Mouse (Mus musculus): ENCODE measurements around the gene Olfr279. TPM values are rescaled to one million over a fixed set of nuclear protein-coding genes. Genes with fewer than 3 reads are reported as not detected.
"Not testable (repeated sequence)": the region's sequence is repeated elsewhere in the genome, so short reads cannot be mapped to it uniquely, and the experiment has no call there.

Gene Olfr279
- polyA plus RNA-seq, 1 experiment from 2014 or later: not detected

DNA sequence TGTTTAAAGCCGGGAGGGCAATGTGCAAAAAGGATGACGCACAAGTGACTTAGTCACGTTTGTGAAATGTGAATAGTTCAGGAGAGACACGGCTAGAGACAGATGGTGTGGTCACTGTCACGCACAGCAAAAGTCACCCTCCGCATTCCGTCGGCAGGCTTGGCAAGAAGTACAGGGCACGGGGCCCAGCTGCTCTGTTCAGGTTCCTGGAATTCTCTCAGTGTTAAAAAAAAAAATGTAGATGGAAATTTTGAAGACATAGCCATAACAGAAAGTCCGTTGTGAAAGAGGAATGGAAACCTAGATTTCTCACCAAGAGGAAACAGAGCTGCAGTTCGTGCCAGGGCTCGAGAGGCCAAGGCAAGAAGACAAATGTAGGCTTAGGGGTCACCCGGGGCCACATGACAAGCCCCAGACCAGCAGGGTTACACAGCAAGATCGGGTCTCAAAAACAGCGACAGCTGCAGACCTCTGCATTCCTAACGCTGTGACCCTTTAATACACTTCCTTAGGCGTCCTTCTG, 20.7 kb downstream of the Olfr279 start:
- WGBS: 68% methylated on average over 17 of the region's 17 CpGs
- no peaks in the 10 kb centered on the region for H3K27me3 ChIP-seq
- H3K9ac ChIP-seq: no peak overlapping the region
- H3K4me1 ChIP-seq: peaks cover 6% of the 10 kb centered on the region
- no peak overlapping the region for H3K4me2 ChIP-seq
- H3K9me3 ChIP-seq (replicated peaks): no peaks in the 10 kb centered on the region
- H3K36me3 ChIP-seq (ENCODE audit: poor library complexity, severe bottlenecking): peaks cover 18% of the 10 kb centered on the region
- no peak for ATAC-seq
- no peak overlapping the region for H3K4me3 ChIP-seq
- H3K27ac ChIP-seq: no peak overlapping the region

DNA sequence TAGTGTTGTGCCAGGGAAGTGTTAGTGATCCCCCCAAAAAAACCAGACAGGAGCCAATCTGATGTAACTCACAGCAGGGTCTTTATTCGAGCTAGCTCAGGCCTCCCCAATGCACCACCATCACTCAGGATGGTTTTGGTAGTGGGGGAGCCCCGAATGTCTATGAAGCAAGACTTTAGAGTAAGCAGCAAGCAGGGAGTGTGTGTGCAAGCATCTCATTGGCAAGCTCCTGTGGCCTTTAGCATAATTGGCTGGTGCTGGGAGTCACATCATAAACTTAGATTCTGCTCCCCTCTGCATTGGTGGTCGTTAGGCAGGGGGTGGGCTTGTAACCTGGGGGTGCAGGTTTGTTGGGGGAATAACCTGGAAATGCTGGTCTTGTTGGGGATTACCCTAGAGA, 21.5 kb downstream of the Olfr279 start:
- H3K27ac ChIP-seq; H3K4me2 ChIP-seq; H3K4me1 ChIP-seq; H3K9ac ChIP-seq; H3K4me3 ChIP-seq; ATAC-seq; H3K9me3 ChIP-seq (replicated peaks); H3K27me3 ChIP-seq: not testable (repeated sequence)
- 75% methylated on average over 3 of the region's 3 CpGs for WGBS
- peaks cover 26% of the 10 kb centered on the region for H3K36me3 ChIP-seq (ENCODE audit: poor library complexity, severe bottlenecking)

DNA sequence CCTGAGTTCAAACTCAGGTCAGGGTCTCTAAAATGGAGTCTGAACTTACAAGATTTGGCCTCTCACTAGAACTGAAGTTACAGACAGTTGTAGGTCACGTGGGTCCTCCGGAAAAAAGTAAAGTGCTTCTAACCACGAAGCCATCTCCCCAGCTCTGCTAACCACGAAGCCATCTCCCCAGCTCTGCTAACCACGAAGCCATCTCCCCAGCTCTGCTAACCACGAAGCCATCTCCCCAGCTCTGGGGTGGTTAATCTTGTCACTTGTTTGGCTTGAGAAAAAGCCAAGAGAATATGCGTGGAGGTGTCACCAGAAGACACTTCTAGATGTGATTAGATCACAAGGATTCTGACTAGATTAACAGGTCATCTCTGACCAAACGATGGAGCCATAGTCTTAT, 21.9 kb downstream of the Olfr279 start:
- no peak overlapping the region for H3K4me2 ChIP-seq
- no peak for ATAC-seq
- peaks cover 6% of the 10 kb centered on the region for H3K4me1 ChIP-seq
- H3K4me3 ChIP-seq: no peak overlapping the region
- no peak overlapping the region for H3K9ac ChIP-seq
- no peaks in the 10 kb centered on the region for H3K27me3 ChIP-seq
- 84% methylated on average over 8 of the region's 8 CpGs for WGBS
- H3K9me3 ChIP-seq (replicated peaks): no peaks in the 10 kb centered on the region
- peaks cover 26% of the 10 kb centered on the region for H3K36me3 ChIP-seq (ENCODE audit: poor library complexity, severe bottlenecking)
- no peak overlapping the region for H3K27ac ChIP-seq

DNA sequence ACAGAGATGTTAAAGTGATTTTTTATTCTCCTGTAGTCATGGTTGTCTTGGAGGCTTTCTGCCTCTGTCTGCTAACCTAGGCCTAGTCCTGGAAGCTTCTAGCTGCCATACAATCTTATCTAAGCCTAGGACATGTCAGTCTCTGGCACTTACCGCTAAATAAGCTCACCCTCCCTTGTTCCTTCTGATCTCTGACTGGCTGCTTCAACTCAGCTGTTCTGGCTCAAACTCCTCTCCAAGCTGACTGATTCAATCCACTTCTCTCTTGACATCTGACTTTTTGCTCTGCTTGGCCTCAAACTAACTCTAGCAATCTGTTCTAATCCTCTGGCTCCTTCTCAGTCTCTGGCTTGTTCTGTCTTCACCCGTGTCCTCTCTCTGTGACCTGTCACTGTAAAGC, 22.6 kb downstream of the Olfr279 start:
- not testable (repeated sequence) for H3K4me2 ChIP-seq; H3K4me1 ChIP-seq; ATAC-seq; H3K9ac ChIP-seq; H3K27me3 ChIP-seq; H3K9me3 ChIP-seq (replicated peaks); H3K27ac ChIP-seq; H3K4me3 ChIP-seq
- H3K36me3 ChIP-seq (ENCODE audit: poor library complexity, severe bottlenecking): peaks cover 32% of the 10 kb centered on the region
- WGBS: 92% methylated on average over 2 of the region's 2 CpGs

DNA sequence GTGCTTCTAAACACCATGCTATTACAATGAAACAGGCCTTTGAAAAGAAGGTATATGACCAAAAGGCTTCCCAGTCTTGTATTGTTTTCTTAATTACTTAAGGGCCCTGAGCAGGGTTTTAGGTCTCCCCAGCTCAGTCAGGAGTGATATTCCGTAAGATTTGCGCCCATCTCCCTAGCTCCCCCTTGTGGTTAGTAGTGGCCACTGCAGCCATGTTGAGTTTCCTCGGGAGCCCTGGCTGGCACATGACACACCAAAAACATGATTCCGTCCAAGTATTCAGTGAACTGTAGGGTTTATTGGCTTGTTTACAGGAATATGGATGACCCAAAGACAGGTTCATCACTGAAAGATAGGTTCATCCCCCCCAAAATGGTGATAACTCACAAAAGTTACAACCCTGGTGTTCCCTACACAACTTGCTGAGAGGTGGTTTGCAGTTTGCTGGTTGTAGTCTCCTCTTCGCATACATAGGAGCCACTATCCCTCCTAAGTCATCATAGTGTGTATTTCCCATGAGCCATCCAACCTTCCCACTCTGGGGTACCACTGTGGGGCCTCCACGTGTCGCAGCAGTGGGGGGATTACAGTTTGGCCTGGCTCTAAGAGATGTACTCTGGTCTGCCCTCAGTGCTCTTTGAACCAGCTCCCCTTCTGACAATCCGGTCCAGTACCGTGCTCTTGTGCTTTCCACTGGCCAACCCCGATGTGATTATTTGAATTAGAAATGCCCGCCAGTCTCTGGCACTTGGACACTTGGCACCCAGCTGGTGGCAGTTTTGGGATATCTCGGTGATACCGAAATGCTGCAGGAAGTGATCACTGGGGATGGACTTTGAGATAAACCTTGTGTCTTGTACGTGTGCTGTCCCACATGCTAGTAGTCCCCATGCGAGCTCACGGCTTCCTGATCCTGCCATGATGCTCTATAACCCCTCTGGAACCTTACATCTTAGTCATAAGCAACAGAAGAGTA, 25.5 kb downstream of the Olfr279 start:
- H3K4me1 ChIP-seq: no peaks in the 10 kb centered on the region
- no peak overlapping the region for H3K9ac ChIP-seq
- H3K4me3 ChIP-seq: no peak overlapping the region
- H3K27me3 ChIP-seq: no peaks in the 10 kb centered on the region
- no peaks in the 10 kb centered on the region for H3K9me3 ChIP-seq (replicated peaks)
- WGBS: 72% methylated on average over 16 of the region's 16 CpGs
- H3K36me3 ChIP-seq (ENCODE audit: poor library complexity, severe bottlenecking): peaks cover 60% of the 10 kb centered on the region
- H3K4me2 ChIP-seq: no peak overlapping the region
- ATAC-seq: no peak
- no peak overlapping the region; the same call in 1 of the 2 replicates for H3K27ac ChIP-seq

DNA sequence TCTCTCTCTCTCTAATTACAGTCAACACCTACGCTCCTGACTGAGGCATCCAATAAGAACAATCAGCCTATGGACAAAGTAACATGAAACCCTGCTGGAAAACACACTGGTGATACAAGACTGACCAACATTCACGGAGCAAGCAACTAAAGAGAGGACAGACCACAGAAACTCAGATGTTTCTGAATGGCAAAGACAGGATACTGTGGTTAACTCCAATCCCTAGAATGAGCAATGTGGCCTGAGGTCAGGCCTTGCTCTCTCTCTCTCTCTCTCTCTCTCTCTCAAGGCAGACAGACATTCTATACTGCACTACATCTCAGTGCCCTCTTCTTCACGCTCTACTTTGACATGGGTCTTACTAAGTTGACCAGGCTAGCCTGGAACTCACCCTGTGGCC, 29.0 kb downstream of the Olfr279 start:
- Histone ChIP-seq H3K9ac (no peak overlapping the region), H3K4me2 (no peak overlapping the region), H3K27ac (no peak overlapping the region), H3K27me3 (no peaks in the 10 kb centered on the region), H3K36me3 (ENCODE audit: poor library complexity, severe bottlenecking) (peaks cover 87% of the 10 kb centered on the region), H3K4me1 (no peaks in the 10 kb centered on the region), H3K4me3 (no peak overlapping the region), H3K9me3 (replicated peaks) (no peaks in the 10 kb centered on the region)
- WGBS: 92% methylated on average over 3 of the region's 3 CpGs
- no peak for ATAC-seq

DNA sequence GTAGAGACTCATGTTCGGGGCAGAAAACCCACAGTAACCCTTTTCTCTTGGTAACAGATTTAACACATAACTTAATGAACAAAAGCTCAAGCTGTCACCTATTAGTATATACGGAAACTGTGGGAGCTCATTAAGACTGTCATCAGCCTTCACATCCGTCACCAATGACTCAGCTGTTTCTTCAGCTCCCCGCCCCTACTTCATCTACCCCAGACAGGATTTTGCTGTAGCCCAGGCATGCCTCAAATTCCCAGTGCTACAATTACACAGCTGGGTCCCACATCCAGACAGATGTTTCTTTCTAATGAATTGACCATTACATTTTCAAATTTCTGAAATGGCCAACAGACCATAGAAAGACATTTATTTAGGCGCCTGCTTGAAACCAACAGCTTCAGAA, 33.9 kb downstream of the Olfr279 start:
- no peak for ATAC-seq
- H3K9me3 ChIP-seq (replicated peaks): no peaks in the 10 kb centered on the region
- 0 out of 2 replicates have a peak, but pooled peaks cover 7% of the 10 kb centered on the region for H3K4me1 ChIP-seq
- H3K4me3 ChIP-seq: no peak overlapping the region
- H3K36me3 ChIP-seq (ENCODE audit: poor library complexity, severe bottlenecking): peaks cover 97% of the 10 kb centered on the region
- no peaks in the 10 kb centered on the region for H3K27me3 ChIP-seq
- WGBS: 60% methylated on average over 5 of the region's 5 CpGs
- H3K9ac ChIP-seq: no peak overlapping the region
- no peak overlapping the region for H3K4me2 ChIP-seq
- no peak overlapping the region for H3K27ac ChIP-seq

DNA sequence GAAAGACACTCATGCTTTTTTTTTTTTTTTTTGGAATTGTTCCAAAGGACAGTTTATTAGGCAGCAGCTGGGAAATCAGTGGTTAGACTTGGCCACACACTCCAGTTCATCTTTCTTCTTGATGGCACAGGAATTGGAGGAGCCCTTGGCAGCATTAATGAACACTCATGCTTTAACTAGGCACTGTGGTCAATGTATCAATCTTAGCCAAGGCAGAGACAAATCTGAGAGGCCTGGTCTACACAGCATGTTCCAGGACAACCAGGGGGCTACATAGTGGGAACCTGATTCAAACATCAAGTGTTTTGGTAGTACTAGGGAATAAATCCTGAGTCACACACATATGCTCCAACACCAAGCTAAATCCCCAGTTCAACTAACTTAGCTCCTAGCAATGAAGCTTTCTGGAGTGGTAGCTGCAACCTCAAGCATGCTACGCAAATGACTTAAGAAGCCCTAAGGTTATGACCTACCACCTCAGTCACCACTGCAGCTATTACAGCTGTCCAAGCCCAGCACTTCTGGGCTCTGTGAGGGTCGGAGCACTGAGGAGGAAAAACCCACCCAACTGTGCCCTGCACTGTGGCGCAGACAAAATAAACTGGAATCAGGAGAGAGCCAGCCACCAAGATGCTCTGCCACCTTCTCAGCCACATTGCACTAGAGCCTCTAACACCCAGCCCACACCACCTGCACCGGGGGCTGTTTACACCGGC, 35.0 kb downstream of the Olfr279 start:
- peaks cover 94% of the 10 kb centered on the region for H3K36me3 ChIP-seq (ENCODE audit: poor library complexity, severe bottlenecking)
- no peaks in the 10 kb centered on the region for H3K27me3 ChIP-seq
- H3K4me3 ChIP-seq: no peak overlapping the region
- H3K9me3 ChIP-seq (replicated peaks): no peaks in the 10 kb centered on the region
- no peak overlapping the region for H3K27ac ChIP-seq
- 96% methylated on average over 5 of the region's 5 CpGs for WGBS
- no peak overlapping the region for H3K9ac ChIP-seq
- H3K4me2 ChIP-seq: no peak overlapping the region
- ATAC-seq: no peak
- peaks cover 16% of the 10 kb centered on the region for H3K4me1 ChIP-seq

DNA sequence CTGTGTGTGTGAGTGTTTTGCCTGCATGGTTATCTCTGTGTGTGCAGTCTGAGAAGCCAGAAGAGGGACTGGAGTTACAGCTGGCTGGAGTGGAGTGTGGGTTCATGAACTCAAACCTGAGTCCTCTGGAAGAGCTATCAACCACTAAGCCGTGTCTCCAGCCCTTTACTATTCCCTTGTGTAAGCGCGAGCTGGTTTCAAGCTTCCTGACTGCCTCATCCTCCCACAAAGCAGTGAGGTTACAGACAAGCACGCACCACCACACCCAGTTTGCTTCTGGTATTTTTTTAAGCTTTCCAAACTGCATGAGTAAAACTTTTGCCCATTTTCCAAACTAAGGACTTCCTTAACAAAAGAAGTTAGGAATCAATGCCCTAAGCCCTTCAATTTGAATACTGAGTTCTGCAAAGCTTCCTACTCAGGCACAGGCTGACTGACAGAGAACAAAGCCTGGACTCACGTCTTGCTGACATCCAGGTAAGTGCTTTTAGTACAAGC, 35.9 kb downstream of the Olfr279 start:
- Histone ChIP-seq H3K9ac (no peak overlapping the region), H3K27me3 (no peaks in the 10 kb centered on the region), H3K4me1 (peaks cover 23% of the 10 kb centered on the region), H3K4me3 (no peak overlapping the region), H3K9me3 (replicated peaks) (no peaks in the 10 kb centered on the region), H3K27ac (no peak overlapping the region), H3K36me3 (ENCODE audit: poor library complexity, severe bottlenecking) (peaks cover 85% of the 10 kb centered on the region), H3K4me2 (no peak overlapping the region)
- WGBS: 89% methylated on average over 5 of the region's 5 CpGs
- ATAC-seq: no peak

DNA sequence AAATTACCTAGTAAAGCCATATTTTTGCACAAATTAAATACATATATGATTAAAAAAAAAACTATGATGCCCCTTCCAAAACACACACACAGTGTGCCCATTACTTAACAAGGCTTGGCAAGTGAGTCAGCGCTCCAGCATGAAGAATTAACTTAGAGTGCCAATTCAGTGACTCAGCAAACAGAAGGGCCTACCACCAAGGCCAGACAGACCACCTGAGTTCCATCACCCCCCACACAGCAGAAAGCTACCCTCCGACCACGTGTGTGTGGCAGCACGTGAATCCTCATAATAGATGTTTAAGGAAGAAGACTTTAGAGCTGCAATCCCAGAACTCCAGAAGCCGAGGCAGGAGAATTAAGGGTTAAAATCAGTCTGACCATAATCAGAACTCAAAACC, 40.1 kb downstream of the Olfr279 start:
- Histone ChIP-seq H3K4me3 (peak overlapping the region; percentile 78), H3K27me3 (no peaks in the 10 kb centered on the region), H3K4me1 (peaks cover 20% of the 10 kb centered on the region), H3K36me3 (ENCODE audit: poor library complexity, severe bottlenecking) (peaks cover 49% of the 10 kb centered on the region), H3K9ac (peak overlapping the region; percentile 94), H3K27ac (no peak overlapping the region), H3K4me2 (peak overlapping the region; percentile 91), H3K9me3 (replicated peaks) (no peaks in the 10 kb centered on the region)
- 39% methylated on average over 5 of the region's 5 CpGs for WGBS
- no peak for ATAC-seq

DNA sequence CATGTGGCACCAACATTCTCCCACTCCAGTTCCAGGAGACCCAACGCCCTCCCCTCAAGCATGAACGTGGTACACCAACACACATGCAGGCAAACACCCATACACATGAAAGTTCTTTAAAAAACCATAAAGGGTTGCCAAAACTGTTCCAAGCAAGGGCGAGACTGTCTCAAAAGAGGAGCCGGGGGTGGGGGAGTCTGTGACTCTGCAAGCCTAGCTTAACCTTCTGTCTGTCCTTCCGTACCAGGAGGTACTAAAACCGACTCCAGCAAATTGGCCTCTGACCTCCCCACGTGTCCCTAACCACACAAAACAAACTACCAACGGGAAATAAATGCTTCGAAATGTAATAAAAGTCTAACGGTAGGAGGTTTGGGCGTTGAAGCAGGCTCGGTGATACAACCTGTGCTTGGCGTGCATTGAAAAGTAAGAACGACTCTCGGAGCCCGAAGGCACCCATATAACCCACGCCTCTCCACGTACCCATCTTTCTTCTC, 40.9 kb downstream of the Olfr279 start:
- H3K4me3 ChIP-seq: peak overlapping the region; percentile 78
- H3K9ac ChIP-seq: peak overlapping the region; percentile 94
- ATAC-seq: no peak
- H3K27ac ChIP-seq: no peak overlapping the region
- H3K4me2 ChIP-seq: peak overlapping the region; percentile 91
- no peaks in the 10 kb centered on the region for H3K9me3 ChIP-seq (replicated peaks)
- H3K36me3 ChIP-seq (ENCODE audit: poor library complexity, severe bottlenecking): peaks cover 44% of the 10 kb centered on the region
- under 1% methylated on average over 18 of the region's 18 CpGs for WGBS
- peaks cover 16% of the 10 kb centered on the region for H3K4me1 ChIP-seq
- no peaks in the 10 kb centered on the region for H3K27me3 ChIP-seq
